Mouse (Mus musculus): Measurements from ENCODE around the gene Mettl9.
"Not testable (repeated sequence)": the region's sequence is repeated elsewhere in the genome, so short reads cannot be mapped to it uniquely, and the experiment has no call there.

Mettl9 gene

GRCm38 (mm10) chr7:121033856-121034652 lies at the start of gene Mettl9:
TSS of gene Mettl9 (plus strand) at chr7:121034445.
- DNase-seq: peak; percentile 95

- DNase-seq: no peak
These were observed 43.1 kb upstream of the Mettl9 start for GRCm38 (mm10) chr7:120991191-120991590.

- no peak for DNase-seq
These were observed 35.2 kb upstream of the Mettl9 start for GRCm38 (mm10) chr7:120999021-120999530.

GRCm38 (mm10) chr7:121000065-121000822 lies 34.0 kb upstream of the Mettl9 start:
- peak; percentile 71 for DNase-seq

- no peak for DNase-seq
These were observed 32.4 kb upstream of the Mettl9 start for GRCm38 (mm10) chr7:121001879-121002278.

- no peak for DNase-seq
These were observed 31.8 kb upstream of the Mettl9 start for GRCm38 (mm10) chr7:121002407-121002928.

- peak; percentile 94 for DNase-seq
These were observed 30.3 kb upstream of the Mettl9 start for GRCm38 (mm10) chr7:121003793-121004418.

- DNase-seq: no peak
These were observed 22.2 kb upstream of the Mettl9 start for GRCm38 (mm10) chr7:121011794-121012689.

GRCm38 (mm10) chr7:121014486-121014885 lies 19.8 kb upstream of the Mettl9 start:
- DNase-seq: no peak

GRCm38 (mm10) chr7:121018778-121019177 lies 15.5 kb upstream of the Mettl9 start:
- no peak for DNase-seq

GRCm38 (mm10) chr7:121020277-121020676 lies 14.0 kb upstream of the Mettl9 start:
- DNase-seq: peak; percentile 54

GRCm38 (mm10) chr7:121025221-121026008 lies 8.8 kb upstream of the Mettl9 start:
- no peak for DNase-seq

- no peak for DNase-seq
These were observed 7.9 kb upstream of the Mettl9 start for GRCm38 (mm10) chr7:121026300-121026699.

GRCm38 (mm10) chr7:121029947-121030346 lies 4.3 kb upstream of the Mettl9 start:
- DNase-seq: not testable (repeated sequence)

GRCm38 (mm10) chr7:121034701-121035141 lies 476 bp downstream of the Mettl9 start:
- no peak for DNase-seq

- peak; percentile 60 for DNase-seq
These were observed 996 bp downstream of the Mettl9 start for GRCm38 (mm10) chr7:121035161-121035721.

GRCm38 (mm10) chr7:121040595-121040994 lies 6.3 kb downstream of the Mettl9 start:
- DNase-seq: no peak

GRCm38 (mm10) chr7:121041989-121042388 lies 7.7 kb downstream of the Mettl9 start:
- DNase-seq: no peak

- DNase-seq: no peak
These were observed 8.8 kb downstream of the Mettl9 start for GRCm38 (mm10) chr7:121043004-121043403.

GRCm38 (mm10) chr7:121043510-121043909 lies 9.3 kb downstream of the Mettl9 start:
- DNase-seq: no peak

GRCm38 (mm10) chr7:121044251-121044650 lies 10.0 kb downstream of the Mettl9 start:
- DNase-seq: no peak
